Mouse (Mus musculus) urinary bladder, adult 18-20 months (tissue): Measurements from ENCODE around the gene Bysl.
"Not testable (repeated sequence)": the region's sequence is repeated elsewhere in the genome, so short reads cannot be mapped to it uniquely, and the experiment has no call there.

ENCODE experiments used
- DNase-seq, 2 experiments: peaks; one replicate each; pipeline ENCODE4 v3.0.0; 2022; ENCODE audit warnings: low spot score in 2 of 2, mixed read lengths in 2 of 2

The Bysl gene

DNA sequence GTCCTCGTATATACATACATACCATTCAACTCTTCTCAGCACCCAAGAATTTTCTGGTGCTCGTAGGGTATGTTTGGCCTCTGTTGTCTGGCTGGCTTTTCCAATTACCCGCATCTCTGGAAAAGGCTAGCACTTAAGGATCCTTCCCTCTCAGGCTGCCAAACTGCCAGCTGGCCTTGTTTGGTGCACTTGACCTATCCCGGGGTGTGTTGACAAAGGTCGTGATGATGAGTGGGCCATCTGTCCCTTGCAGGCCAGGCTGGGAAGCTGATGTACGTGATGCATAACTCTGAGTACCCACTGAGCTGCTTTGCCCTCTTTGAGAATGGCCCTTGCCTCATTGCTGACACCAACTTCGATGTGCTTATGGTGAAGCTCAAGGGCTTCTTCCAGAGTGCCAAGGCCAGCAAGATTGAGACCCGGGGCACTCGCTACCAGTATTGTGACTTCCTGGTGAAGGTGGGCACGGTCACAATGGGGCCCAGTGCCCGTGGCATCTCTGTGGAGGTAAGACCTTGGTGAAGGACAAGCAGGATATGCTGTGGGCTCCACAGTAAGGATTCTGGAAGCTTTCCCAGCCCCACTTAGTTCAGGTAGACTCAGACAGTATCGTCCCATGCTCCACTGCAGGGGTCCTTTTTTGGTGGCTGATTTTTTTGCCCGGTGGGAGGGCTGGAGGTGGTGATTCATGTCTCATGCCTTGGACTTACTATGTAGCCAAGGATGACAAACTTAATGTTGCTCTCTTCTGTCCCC lies 7.4 kb upstream of the Bysl start:
- DNase-seq, result no peak

DNA sequence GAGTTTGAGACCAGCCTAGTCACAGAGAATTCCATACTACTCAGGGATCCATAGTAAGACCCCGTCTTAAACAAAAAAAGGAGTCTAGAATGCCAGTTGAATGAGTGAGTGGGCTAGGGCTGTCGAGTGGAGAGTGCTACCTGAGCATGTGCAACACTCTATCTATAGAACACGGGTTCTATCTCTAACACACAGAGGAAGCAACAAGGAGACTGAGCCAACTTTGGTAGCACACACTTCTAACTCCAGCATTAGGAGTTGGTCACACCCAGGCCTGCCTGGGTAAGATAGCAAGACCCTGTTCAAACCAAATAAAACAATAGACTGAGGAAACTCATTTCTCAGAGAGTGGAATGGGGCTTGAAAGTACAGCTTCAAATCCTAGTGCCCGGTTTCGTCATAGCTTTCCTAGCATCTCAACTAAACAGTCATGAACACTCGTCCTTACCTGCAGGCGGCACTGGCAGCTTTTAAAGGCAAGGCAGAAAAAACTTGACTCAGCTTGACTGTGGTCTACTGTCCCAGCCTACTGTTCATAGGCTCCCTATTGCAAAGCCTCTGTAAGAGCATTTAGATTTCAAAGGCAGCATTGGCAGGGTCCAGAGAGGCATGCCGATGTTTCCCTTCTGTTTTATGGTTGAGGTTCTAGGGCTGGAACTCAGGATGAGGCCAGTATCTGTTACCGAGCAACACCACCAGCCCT lies 6.5 kb upstream of the Bysl start:
- no peak for DNase-seq

DNA sequence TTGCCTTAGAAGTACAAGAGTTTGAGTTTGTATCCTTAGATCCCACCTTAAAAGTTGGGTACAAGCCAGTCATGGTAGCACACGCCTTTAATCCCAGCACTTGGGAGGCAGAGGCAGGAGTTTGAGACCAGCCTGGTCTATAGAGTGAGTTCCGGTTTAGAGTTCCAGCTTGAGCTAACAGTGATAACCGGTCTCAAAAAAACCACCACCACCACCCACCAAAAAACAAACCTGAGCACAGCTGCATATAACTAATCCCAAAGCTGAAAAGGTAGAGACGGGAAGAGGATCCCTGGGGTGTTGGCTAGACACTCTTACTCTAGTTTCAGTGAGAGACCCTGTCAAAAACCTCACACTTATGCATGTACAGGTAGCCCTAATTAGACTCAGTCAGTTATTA lies 5.4 kb upstream of the Bysl start:
- DNase-seq, result no peak

DNA sequence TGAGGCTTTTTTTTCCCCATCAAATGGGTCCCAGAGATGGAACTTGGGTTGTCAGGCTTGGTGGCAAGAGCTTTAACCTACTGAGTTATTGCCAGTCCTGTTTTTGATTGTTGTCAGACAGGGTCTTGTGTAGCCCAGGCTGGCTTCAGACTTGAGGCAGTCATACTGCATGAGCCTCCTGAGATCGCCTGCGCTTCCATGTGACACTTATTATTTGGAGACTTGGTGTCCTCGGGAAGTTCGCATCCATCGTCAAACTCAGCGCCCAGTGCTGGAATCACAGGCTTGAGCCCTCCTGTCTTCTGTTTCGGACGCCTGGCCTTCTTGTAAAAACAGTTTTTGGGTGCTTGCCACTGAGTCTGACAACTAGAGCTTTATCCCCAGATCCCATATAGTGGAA lies 4.8 kb upstream of the Bysl start:
- DNase-seq, result no peak

DNA sequence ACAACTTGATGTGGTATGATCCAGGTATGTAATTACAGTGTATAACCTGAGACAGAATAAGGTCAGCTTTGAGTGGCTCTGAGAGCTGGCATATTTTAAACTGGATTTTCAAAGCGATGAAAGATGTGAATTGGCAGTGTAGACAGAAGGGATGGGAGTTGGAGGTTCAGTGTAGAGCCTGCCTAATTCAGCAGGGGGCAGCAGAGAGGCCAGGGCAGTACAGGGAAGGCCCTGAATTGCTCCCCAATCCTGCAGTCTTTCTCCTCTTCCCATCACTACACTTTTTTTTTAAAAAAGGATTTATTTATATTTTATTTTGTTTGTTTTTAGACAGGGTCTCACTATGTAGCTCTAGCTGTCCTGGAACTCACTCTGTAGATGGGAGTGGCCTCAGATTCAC lies 2.7 kb upstream of the Bysl start:
- no peak for DNase-seq

DNA sequence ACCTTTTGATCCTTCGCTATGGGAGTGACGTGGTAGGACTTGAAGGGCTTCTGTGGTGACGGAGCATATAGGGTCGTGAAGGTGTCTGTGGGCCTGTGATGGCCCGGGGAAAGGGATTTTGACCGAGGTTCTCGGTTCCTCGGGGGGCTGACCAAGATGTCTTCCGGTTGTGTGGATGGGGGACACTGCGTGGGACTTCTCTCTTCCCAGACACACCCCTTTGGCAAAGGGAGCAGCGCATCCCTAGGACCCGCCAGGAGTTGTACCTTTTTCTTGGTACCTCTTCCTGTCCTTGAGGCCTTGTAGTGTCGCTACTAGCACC lies 330 bp upstream of the Bysl start:
- no peak for DNase-seq

DNA sequence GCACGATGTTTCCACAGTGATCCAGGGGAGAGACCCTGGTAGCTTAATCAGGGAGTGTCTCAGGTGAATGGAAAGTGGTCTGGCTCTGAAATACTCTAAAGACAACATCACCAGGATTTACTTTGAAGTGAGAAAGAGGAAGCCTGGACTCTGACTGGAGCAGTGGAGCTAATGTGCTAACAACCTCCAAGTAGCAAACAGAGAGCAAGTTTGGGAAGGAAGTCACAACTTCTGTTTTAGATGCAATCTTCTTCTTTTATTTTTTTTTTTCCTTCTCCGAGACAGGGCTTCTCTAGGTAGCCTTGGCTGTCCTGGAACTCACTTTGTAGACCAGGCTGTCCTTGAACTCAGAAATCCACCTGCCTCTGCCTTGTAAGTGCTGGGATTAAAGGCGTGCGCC lies 2.1 kb downstream of the Bysl start:
- DNase-seq, result no peak

DNA sequence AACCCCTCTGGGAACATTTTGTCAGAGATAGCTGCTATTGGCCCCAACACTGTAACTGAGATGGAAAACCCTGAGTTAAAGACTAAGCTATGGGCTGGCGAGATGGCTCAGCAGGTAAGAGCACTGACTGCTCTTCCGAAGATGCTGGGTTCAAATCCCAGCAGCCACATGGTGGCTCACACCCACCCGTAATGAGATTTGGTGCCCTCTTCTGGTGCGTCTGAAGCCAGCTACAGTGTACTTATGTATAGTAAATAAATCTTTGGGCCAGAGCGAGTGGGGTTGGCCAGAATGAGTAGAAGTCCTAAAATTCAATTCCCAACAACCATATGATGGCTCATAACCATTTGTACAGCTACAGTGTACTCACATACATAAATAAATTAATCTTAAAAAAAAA lies 5.1 kb downstream of the Bysl start:
- no peak for DNase-seq

DNA sequence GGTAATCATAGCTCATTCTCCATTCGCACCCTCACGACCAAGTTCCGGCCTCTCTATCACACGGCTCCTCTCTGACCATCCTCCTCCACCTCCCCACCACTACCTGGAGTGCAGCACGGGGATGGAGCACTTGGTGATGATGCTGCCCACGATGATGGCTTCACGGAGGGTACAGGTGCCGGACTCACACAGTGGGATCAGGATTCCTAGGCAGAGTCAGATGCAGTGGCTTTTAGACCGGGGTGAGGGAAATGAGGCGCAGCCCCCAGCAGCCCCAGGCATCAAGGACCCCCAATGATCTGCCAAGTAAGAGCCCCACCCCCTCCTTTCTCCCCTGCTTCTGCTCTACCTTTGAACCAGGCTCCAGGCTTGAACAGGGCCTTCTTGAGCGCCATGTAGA lies 9.0 kb downstream of the Bysl start:
- DNase-seq, result no peak

DNA sequence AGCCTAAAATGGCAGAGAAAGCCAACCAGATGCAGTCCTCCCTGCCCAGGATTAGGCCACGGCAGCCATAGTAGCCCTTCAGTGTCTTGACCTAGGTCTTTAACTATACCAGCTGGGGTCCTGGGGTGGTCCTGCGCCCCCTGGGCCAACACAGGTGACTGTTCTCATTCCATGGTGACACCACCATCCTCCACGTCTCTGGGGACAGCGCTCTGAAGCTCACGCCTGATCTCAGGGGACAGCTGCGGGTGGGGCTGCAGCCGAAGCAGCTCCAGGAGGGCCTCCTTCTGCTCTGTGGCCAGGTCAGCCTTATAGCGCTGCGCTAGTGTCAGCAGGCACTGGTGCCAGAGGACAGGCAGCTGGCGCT lies 9.9 kb downstream of the Bysl start:
- no peak for DNase-seq

DNA sequence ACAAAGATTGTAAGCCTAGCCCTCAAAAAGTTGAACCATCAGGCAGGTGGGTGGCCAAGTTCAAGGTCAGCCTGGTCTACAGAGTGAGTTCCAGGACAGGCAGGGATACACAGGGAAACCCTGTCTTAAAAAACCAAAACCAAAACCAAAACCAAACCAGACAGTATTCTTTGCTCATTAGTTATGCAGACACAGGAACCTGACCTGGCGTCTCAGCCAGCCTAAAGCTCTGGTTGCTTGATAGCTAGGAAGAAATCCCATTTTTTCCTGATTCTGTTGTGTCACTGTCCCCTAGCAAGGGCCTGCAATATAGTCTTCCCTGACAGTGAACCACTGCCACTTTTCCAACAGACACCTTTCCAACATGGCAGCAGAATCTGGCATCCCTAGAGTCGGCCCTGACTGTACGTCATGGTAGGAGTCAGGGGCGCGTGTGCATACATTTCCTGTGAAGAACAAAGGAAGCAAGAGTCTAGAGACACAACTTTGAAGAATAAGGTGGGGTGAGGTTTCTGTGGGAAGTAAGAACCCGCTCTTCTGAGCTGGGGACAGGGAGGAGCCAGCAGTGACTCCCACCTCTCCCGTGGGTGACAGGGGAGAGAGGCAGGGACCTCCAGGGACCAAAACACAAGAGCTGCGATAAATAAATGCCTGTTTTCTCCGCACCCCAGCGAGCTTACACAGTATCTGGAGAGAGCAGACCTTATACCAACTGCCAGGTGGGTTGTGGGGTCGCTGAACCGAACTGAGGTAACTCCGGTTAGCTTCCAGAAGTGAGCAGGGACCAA lies 10.5 kb downstream of the Bysl start:
- DNase-seq, result no peak

DNA sequence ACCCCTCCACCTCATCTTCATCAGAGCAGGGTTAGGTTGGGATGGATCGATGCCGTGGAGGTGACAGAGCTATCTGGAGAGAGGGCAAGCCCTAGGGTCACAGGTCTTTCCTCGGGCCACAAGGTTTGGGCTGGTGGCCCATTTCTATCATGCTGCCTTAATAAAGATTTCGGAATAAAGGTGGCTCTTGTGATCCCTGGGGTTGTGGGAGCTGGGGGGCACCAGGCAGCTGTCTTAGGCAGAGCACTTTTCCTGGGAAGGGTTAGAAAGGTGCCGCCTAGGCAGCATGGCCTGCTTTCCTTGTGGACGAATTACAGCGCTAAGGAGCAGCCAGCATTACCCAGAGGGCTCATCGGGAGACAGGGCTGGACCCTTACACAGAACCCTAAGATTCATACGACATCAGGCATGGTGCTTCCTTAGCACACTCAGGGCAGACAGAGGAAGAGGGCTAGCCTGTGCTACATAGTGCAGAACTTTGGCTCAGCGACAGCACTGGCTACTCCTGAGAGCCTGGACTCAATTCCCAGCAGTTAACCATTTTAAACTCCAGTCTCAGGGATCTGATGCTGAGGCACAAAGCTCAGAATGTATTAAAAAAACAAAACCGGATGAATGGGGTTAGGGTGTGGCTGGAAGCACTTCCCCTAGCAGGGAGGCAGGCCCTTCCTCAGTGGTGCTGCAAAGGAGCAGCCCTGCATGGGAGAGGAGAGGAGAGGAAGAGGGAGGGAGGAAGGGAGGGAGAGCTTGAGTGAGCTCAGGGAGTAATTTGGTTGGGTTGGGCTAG lies 11.6 kb downstream of the Bysl start:
- DNase-seq, result no peak

DNA sequence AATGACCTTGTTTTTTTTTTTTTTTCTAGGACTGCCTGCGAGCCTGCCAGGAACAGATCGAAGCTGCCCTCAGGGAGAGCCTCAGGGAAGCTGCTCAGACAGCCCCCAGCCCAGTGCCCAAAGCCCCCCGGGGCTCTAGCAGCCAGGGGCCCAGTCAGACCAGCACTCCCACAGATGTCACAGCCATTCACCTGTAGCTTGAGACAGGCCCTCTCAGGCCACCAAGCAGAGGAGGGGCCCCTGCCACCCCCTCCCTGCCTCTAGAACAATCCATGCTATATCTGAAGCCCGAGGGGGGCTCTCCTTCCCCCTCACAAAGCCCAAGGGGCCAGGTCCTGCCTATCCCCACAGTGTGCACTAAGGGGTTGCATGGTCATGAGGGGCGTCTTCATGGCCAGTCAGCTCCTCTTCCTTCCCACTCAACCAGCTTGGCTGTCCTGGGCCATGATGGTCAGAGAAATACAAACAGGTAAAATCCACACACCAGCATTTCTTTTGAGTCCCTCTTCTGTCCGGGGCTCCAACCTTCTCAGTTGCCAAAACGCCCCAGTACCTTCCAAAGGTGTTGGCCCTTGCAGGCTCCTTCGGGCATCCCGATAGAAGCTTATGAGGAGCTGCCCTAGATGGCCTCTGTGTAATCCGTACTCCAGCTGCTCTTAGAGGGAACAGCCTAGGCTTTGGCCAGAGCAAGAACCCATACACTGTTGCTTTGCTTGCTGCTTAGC lies 12.6 kb downstream of the Bysl start:
- DNase-seq, result not testable (repeated sequence)

DNA sequence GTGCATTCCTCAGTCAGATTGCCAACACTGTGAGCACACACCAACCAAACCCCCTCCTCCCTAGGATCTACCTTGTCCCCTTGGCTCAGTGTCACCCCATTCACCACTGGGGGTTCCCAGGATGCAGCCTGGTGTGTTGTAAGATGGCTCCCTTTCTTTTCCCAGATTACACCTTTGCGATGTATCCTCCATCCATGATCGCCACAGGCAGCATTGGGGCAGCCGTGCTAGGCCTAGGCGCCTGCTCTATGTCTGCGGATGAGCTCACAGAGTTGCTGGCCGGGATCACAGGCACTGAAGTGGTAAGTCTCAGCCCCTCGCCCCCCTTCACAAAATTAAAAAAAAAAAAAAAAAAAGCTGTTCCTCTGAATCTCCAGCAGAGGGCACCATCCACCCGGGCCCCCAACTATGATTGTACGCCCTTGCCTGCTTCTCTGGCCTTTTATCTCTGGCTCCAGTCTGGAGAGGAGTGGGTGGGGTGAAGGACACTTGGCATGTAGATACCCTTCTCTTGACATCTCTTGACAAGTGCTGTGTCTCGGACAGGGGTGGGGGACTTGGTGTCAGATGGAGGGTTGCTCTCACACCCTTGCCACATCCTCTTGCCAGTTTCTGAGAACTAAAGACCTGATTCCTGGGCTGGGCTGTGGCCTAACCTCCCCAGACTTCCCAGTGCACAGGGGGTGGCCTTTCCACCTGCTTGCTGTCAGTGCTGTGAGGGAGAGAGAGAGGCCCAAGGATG lies 13.3 kb downstream of the Bysl start:
- peak in 1 of 2 experiments; percentile 25 for DNase-seq

DNA sequence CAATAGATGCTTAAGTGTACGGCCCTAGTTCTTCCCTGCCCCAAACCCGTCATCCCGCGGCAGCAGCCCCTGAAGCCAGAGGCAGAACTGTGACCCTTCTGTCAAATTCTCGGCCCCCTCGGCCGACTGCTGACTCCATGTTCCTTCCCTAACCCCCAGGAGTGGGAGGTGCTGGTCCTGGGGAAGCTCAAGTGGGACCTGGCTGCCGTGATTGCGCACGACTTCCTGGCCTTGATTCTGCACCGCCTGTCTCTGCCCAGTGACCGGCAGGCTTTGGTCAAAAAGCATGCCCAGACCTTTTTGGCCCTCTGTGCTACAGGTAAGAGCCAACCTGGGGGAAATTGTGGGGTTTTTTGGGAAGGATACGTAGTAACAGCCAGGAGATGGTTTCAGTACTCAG lies 14.0 kb downstream of the Bysl start:
- DNase-seq, result no peak

DNA sequence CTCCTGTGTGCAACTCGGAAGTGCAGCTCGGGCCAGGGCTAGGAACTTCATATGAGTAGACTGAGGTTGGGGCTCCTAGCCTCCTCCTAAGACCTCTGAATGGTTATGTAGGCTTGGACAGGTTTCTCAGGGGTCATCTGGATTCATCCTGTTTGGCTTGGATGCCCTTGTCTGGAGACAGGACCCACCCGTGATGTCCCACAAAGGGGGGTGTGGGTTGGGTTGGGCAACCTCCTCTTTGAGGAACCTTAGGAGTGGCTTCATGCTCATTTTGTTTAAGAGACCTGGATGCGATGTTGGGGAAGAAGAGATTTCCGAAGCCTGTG lies 14.5 kb downstream of the Bysl start:
- DNase-seq, result no peak

DNA sequence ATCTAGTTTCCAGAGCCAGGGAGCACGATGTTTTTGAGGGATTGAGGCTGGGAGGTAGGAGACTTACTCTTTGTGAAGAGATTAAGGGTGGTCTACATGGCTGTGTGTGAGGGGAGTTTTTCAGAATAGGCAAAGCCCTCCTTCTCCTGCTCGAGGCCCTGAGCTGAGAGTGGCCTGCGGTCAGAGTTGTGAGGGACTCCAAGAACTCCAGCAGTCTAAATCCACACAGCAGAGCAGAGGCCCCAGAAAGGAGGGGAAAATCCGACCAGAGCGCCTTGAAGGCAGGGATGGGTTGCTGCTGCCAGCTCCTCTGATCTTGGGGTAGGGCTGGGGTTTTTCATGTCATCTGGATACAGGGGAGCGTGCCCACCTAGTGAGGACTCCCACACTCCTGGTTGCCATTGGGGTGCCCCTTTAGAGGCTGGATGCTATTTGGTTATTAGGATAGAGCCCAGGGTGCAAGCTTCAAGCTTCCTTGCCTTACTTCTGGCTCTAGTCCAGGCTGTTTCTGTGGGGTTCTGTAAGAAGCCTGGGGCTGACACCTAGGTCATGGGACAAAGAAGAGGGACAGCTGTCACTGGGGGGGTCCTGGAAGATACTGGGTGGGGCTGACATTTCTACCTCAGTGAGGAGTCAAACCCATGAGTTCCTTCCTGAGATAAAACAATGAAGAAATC lies 15.0 kb downstream of the Bysl start:
- DNase-seq, result peak in 1 of 2 experiments; percentile 11

DNA sequence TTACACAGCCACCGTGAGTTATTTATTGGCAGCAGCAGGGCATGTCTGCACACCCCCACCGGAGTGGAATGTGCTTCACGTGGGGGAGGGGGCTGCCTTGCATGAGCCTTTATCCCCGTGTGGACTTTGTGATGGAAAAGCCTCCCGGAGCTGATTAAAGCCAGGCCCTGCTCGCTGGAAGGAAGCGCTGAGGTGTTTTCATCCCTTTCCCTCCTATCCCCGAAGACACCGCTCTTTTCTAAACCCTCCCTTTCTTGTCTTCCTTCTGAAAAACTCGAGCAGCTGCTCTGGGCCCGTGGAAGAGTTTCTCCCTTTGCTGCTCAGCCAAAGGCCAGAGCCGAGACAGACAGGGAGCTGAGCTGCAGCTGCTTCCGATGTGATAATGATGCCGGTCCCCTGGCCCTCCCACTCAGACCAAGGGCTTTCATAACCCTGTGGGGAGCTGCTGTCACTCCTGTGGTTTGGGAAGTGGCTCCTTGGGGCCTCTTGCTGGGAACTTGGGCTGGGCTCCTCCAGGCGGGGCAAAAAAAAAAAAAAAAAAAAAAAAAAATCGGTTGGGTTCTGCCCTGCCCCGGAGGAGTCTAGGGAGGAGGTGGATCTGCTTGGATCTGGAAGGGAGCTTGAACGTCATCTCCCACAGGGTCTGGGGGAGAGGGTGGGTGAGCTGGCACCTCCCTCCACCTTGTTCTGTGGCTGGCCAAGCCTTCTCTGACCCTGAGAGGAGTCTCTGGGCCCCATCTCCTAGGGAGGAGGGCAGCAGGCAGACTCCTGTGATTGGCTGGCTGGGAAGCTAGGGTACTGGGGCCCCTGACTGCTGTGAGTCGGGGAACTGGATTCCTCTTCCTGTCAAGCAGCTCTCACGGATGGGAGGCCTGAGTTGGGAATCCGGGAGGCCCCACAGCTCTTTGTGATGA lies 15.8 kb downstream of the Bysl start:
- DNase-seq, result peak in 1 of 2 experiments; percentile 48

DNA sequence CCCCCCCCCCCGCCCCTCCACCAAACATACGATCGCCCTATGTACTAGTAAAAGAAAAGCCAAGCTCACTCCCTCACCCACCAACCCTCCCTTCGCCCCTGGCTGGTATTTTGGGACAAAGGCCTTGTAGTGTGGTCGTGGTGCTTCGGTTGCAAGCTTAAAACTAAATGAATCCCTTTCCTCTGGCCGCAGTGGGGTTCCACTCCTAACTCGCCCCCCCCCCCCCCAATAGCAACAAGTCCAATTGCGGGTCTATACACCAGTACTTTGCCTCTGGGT lies 16.4 kb downstream of the Bysl start:
- no peak for DNase-seq
